Mouse (Mus musculus) spleen, postnatal 10 days (tissue): ENCODE measurements at regions not wholly inside any gene's neighbourhood (a gene's known extent, or its start where the extent isn't known, plus 50 kb on each side); places are given as distances from the start of the nearest gene placed in this dataset.

Source experiments
- DNase-seq, 2 experiments: peaks; one replicate each; pipeline ENCODE4 v3.0.0; 2021 to 2022; ENCODE audit warnings: low spot score in 2 of 2

GRCm38 (mm10) chr5:43422815-43423687 is 92.3 kb upstream of the C1qtnf7 start:
- peak; percentile 8 to 56 for DNase-seq

- no peak for DNase-seq
These were observed 90.6 kb upstream of the C1qtnf7 start for GRCm38 (mm10) chr5:43424551-43425257.

GRCm38 (mm10) chr5:43433337-43433736 is 82.0 kb upstream of the C1qtnf7 start:
- DNase-seq, result no peak

- no peak for DNase-seq
These were observed 76.1 kb upstream of the C1qtnf7 start for GRCm38 (mm10) chr5:43439191-43439590.

- no peak for DNase-seq
These were observed 74.0 kb upstream of the C1qtnf7 start for GRCm38 (mm10) chr5:43441306-43441705.

DNA sequence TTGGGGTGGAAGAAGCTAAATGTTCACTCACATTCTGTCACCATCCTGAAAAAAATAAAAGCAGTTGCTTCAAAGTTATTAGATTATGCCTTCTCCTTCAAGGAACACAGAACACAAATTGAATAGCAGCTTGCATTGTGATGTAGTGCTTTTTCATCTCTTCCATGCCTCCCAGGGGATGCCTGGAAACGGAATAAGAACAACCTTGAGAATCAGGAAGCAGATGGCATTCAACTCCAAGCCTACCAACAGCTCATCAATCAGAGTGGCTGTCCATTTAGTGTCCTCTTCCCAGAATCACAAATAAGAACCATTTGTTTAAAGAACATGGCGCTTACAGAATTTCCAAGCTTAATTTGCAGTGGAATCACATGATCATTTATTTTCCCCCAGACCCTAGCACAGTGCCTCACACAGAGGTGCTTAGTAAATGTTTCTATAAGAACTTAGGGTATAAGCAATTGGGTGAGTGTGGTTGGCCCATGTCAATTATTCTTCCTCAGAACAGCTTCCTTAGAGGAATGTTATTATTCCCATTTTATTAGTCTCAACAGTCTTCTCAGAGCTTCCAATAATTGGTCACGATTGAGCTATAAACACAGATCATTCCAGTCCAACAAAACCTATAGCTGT is 70.6 kb upstream of the C1qtnf7 start:
- no peak for DNase-seq

GRCm38 (mm10) chr5:43445620-43446019 is 69.7 kb upstream of the C1qtnf7 start:
- DNase-seq, result no peak

GRCm38 (mm10) chr5:43446295-43446694 is 69.0 kb upstream of the C1qtnf7 start:
- no peak for DNase-seq

DNA sequence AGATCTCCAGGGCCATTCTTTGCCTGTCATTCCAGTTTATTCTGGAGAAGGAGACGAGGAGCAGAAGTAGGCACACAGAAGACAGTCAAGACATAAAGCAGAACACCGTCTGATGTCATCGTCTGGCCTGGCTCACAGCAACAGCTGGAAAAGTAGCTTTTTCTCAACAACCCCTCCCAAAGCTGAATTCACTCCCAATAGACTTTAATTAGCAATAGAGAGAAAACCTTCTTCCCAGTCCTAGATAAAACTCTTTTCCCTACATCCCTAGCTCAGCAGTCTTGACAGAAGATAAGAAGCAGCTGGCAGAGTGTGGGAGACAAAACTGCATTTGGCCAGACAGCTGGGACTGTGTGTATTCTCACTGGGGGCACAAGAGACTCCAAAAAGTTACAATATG is 59.3 kb upstream of the C1qtnf7 start:
- DNase-seq, result no peak

- no peak for DNase-seq
These were observed 57.6 kb upstream of the C1qtnf7 start for GRCm38 (mm10) chr5:43457725-43458124.

DNA sequence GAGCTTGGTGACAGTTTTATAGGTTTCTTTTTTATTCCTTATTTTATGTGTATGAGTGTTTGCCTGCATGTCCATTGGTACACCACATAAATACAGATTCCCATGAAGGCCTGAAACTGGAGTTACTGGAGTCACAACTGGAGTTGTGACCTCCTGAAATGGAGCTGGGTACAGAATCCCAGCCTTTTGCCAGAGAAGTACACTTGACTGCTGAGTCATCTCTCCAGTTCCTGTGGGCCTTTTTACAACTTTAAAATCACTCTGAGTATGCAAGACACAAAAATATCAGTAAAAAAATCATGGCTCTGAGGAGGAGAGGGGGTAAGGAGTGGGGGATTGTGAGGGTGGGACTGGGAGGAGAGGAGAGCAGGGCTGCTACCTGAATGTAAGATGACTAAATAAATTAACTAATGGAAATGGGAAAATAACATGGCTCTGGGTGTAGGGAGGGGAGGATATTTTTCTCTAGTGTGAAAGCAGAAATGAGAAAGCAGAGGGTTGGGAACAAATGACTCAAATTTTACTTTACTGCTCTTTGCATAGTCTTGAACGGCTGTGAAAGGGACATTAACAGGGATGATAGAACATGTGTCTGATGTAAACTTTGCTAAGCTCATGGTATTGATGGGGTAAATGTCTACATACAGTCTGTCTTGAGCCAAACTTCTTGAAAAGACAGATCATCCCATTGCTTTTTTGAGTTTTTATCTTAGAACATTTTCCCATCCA is 53.2 kb upstream of the C1qtnf7 start:
- no peak for DNase-seq
